Mouse (Mus musculus) 3T3-L1 (cell line): ENCODE measurements around the gene Ccne1.

ENCODE experiments used
- DNase-seq: peaks from one replicate; pipeline ENCODE4 v3.0.0-alpha.2; 2015; ENCODE audit warnings: low read depth, low spot score

The Ccne1 gene

DNA sequence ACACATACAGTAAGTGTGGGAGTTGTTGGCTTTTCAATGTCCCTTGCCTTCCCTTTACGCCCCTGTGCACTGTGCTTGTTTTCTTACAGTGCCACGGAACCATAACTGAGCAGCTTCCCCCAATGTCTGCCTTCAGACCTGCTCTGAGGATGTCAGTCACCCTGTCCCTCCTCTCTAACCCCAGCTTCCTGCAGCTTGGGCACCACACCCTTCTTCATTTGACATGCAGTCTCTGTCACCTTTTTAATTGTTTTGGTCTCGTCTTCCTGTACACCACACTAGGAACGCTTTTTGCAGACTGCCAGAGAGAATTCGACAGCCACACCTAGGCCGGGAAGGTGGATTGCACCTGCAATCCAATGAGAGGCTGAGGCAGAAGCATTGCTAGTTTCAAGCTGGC is 13.0 kb downstream of the Ccne1 start:
- no peak for DNase-seq

DNA sequence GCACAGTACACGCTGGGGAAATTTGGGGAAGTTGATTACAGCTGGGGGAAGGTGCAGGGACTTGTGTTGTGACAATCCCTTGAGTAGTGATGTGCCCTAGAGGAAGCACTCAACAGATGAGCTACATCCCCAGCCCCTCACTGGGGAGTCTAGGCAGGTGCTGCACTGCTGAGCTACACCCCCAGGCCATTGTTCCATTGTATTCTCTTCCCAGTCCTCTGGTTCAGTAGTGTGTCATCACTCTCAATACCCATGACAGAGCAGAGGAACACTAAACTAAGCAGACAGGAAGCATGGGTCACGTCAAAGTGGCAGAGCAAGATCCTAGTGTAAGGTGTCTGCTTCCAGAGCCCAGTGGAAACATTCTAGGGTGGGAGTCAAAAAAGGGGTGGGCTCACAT is 14.2 kb downstream of the Ccne1 start:
- no peak for DNase-seq

DNA sequence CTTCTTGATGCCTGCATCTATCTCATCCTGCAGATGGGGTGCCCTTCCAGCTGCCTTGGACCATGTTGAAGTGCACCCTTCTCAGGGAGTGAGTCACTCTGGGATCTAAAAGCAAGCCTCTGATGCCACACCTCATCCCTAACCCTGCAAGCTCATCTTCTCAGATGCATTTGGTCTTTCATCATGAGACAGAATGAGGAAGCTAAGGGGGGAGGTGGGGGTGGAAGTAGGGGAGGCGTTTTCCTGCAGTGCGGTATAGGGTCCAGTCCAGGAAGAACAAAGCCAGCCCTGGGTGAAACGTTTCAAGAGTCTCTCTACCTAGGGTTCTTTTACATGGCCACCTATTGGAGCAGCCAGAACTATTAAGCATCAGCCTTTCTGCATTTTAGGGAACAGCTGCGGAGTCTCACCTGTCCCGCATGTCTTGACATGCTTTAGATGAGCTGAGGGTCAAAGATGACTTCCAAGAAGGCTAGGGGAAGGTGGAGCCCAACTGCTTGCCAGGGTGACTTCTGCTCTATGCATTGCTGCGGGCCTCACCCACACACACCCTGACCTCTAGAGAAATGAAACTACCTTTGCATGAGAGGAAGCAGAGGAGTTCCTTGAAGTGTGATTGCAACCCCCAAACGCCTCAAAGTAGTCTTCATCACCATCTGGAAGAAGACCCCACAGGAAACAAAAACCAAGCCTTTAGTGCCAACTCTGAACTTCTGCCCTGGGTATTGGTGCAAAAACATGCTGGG is 17.2 kb downstream of the Ccne1 start:
- DNase-seq = no peak

DNA sequence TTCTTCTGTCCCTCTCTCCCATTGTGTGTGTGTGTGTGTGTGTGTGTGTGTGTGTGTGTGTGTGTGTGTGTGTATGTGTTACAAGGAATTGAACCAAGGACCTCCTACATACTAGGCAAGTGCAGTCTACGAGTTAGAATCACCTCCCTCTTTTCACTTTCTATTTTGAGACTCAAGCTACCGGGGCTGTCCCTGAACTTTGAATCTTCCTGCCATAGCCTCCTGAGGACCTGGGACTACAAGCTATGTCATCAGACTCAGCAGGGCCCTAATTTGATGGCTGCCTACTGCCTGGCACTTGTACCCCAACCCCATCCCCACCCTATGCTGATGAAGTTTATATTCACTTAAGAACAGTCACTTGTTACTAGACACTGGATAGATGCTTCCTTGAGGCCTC is 18.9 kb downstream of the Ccne1 start:
- DNase-seq = no peak

DNA sequence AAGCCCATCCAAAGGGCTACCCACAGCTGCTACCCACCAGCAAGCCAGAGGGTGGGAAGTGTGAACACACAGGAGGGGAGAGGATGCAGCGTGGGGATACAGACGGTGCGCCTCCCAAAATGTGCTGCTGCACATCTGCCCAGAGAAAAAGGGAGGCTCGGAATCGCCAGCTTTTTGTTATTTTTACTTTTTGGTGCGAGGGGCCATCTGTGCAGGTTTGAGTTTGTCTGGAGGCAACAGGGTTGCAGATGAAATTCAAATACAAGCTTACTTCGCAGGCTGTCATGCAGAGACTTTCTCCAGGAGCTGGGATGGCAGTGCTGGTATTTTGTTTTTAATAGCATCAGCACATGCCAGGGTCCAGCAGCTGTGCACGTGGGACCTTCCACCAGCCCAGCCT is 19.5 kb downstream of the Ccne1 start:
- no peak for DNase-seq

DNA sequence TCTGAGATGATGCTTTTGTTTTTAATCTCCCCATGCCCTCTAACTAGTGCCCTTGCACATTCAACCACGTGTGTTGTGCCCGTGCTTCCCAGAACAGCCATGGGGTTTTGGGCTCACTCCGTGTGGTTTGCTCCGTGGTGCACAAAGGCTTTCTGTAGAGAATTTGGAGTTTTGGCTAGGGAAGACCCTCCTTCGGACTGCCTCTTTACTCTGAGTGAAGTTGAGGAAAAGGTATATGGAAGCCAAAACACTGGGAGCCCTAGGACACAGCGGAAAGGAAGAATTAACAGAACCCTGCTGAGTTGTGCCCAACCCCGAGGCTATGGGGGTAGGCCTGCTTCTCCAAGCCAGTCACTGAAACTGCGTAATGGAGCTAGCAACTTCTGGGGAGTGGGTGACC is 20.9 kb downstream of the Ccne1 start:
- no peak for DNase-seq

DNA sequence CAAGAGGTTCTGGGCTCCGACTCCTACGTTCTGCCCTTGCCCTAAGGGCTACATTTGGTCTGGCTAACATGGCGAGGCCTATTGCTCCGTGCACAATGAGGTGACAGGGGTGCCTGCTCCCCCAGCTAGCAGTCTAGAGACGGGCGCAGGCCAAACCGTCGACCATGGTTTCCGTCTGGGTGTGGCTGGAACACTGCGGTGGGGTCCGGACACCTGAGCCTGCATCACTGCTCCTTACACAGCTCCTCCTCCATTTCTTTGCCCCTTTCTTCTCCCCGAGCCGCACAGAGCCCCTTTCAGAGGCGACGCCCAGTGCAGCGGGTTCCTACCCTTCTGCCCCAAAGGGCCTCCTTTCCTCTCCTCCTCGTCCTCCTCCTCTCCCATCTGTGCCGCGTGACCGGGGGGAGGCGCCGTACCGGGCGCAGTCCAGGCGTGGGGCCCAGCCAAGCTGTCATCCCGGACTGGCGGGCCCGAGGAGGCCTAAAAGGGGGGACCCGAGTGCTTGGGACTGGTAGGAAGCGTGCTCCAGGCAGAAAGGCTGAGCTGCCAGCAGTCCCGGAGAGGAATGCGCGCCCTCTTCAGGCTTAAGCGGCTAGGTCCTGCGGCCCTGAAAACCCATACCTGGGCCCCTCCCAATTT is 21.6 kb downstream of the Ccne1 start:
- DNase-seq = no peak

DNA sequence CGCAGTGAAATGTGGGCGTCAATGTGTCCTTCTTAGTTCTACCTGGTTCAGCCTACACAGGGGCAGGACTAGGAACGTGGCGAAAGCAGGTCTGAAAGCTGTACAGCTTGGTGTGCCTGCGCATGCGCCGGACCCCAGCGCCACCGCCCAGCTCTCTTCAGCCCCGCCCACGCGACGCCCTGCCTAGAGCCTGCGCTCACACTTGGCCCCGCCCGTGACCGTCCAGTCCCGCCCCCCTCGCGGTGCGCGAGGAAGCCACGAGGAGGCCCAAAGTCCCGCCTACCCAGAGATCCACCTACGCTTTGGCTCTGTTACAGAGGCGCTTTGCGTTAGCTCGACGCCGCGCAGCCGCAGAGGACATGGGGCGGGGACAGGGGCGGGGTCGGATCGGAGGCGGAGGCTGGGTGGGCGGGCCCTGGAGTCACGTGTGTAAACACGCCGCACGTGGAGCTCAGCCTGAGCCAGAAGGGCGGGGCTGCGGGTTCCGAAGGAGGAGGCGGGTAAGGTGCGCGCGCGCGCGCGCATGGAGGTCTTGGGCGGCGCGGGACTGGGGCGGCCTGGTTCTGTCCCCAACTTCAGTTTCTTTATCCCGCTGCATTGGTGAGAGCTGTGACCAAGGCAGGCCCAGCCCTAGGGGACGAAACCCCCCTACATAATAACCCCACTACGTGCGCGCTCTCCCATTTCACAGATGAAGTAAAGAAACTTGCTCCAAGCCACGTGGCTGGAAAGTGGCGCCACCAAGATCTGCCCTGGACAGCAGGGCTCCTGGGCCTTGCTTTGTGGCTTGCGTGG is 22.4 kb downstream of the Ccne1 start:
- peak; percentile 95 for DNase-seq

DNA sequence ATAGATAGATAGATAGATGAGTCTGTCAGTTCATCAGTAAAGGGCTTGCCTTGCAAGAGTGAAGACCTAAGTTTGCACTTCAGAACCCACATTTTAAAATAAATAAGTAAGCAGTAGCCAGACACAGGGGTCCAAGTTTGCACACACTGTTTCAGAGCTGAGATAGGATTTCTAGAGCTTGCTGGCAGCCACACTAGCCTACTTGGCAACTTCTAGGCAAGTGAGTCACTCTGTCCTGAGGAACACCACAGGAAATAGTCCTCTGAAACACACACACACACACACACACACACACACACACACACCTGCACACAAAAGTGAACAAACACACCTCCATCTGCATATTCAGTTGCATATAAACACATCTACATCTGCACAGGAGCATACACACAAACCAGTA is 24.4 kb downstream of the Ccne1 start:
- peak; percentile 55 for DNase-seq

DNA sequence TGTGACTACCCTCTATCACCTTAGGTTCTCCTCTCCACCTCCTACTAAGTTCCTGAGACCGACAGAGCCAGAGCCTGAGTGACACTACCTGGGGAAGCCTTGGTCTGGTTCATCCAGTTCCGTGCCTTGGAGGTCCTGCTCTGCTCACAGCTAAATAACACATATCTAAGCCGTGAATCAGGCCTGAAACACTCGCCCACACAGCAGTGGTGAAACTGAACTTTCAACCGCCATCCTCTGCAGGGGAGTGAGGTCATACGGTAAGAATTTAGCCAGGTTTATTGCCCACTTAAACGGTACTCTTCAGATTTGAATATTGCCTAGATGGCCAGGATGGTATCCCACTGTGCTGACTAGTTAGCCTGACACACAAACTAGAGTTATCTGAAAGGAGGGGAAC is 30.1 kb downstream of the Ccne1 start:
- peak; percentile 79 for DNase-seq

DNA sequence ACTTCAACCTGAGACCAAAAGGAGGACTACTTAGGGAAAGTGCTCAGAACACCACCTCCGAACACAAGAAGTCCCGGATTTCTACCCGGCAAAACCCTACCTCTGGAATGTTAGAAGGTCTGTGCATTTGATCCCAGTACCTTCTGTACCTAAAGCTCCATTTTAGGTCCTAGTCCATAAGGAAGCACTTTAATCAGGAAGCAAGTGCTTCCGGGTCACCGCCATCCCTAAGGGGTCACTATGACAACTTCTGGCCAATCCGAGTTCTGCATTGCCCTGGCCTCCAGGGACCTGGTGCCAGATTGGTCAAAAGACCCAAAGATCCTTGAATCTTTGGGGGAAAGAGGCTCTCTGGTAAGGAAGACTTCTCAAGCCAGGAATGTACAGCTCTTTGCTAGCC is 31.8 kb downstream of the Ccne1 start:
- DNase-seq = no peak

DNA sequence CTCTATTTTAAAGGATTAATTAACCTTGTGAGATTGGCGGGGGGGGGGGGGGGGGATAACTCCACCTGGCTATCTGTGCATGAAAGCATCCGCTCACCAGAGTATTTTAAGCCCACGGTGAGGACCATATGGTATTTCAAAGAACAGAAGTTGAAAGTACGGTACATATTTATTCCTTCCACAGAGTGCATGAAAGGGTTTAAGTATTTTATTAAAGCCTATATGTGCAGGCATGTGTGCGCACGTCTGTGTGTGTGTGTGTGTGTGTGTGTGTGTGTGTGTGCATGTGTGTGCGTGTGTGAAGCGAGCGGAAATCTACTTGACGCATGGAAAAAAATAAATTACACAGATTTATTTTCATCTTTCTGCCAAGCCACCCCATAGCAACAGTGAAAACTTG is 32.4 kb downstream of the Ccne1 start:
- DNase-seq = no peak

DNA sequence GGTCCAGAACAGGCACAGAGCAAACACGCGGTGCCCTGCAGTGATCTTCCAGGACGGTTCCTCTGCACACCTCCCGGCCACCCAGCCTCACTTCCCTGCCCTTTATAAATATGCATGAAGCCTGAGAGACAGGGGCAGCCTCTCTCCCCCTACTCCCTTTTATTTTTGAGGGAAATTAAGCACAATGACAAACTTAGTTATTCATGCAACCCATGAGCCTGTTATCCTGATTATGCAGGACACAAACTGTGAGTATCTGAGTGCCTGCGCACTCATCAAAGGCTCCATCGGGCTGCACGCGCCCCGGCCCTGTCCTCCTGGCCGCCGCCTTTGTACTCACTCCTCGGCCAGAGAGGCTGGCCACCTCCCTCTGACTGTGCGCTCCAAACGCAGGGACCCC is 32.8 kb downstream of the Ccne1 start:
- no peak for DNase-seq

DNA sequence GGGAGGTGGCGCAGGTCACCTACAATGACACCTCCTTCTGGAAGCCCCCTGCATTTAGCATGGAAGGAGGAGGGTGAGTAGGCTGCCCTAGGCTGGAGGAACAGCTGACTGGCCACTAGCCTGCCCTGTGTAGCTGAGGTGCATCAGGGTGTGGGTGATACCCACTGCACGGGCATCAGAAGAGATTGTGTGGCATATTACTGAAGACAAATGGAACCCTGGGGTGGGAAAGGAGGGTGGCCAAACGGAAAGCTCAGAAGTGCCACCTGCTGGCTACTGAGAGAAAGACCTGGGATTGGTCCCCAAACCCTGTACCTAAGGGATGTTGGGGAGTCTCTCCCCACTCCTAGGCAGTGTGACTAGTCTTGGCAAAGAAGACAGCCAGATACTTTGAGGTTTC is 33.6 kb downstream of the Ccne1 start:
- peak; percentile 55 for DNase-seq

DNA sequence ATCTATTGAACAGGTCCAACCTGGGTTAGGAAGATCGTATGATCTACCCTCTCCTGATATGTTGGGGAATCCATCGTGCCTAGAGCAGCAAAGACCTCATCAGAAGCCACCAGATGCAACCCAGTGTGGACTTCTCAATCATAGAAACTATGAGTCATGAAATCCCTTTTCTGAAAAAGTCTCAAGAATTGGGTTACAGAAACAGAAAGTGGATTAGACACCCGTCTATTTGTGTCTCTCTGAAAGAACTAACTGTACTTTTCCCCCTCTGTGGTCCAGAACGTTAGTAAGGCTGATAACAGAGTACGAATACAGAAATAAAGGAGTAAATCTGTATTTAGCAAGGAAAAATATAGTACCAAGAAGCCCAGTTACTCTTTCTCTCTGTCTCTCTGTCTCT is 36.3 kb downstream of the Ccne1 start:
- peak; percentile 38 for DNase-seq

DNA sequence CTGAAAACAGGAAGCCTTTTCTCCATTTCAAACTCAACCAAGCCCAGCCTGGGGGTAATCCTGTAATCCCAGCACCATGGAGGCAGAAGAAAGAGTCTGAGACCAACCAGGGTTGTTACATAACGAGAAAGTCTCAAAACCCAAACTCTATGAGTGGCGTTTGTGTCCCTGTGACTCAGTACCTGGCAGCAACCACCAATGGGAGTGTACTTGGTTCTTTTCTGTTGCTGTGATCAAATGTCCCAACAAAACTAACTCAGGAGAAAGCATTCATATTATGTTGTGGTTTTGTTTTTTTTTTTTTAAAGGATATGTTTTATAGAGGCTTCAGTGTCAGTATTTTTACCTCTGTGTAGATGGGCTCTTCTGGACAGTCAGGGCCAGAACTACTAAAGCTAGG is 36.7 kb downstream of the Ccne1 start:
- peak; percentile 55 for DNase-seq

DNA sequence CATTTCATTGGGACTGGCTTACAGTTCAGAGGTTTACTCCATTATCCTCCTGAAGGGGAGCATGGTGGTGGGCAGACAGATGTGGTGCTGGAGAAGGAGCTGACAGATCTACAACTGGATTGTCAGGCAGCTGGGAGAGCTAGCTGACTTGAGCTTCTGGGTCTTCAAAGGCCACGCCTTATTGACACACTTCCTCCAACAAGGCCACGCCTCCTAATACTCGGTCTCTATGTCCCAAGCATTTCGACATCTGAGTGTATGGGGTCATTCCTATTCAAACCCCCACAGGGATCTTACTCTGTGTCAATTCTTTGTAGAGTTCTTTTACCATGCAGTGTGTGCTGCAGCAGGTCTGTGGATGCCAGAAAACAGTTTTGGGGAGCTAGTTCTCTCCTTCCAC is 42.9 kb downstream of the Ccne1 start:
- no peak for DNase-seq

DNA sequence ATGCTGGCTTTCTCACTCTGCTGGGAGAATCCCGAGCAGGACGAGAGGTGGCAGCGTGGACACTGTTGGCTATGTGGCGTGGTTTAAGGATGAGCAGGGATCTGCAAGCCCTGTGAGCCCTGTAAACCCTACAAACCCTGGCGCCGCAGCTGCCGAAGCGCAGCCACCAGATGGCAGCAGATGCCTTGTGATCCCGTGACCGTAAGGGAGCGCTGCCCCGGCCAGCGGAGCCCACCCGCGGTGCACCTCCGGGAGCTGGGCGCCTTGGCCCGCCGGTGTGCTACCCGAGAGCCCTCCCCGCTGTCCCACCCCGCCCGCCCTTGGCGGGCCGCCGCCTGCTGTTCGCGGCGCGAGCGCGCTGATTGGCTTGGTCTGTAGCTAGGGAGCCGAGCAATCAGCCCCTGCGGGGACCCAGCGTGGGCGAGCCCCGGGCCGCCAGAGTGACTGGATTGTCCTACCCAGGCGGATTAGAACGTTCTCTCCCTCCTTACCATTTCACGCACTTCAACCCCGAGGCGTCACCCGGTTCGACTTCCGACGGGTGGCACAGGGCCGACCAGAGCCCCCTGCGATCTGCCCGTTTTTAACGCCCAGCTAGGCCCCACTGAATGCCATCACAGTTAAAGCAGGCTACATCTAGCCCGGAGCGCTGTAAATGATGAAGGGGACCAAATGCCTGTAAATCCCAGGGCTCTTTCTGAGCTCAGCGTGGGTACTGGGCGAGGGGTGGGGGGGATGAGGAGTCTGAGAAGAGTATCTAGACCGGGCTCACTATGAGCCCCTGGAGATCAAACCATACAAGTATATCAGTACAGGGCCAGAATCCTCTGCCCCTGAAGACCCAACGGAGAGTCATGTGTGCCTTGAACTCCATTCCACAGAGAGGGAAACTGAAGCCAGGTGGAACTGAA is 46.0 kb downstream of the Ccne1 start:
- peak; percentile 76 for DNase-seq

DNA sequence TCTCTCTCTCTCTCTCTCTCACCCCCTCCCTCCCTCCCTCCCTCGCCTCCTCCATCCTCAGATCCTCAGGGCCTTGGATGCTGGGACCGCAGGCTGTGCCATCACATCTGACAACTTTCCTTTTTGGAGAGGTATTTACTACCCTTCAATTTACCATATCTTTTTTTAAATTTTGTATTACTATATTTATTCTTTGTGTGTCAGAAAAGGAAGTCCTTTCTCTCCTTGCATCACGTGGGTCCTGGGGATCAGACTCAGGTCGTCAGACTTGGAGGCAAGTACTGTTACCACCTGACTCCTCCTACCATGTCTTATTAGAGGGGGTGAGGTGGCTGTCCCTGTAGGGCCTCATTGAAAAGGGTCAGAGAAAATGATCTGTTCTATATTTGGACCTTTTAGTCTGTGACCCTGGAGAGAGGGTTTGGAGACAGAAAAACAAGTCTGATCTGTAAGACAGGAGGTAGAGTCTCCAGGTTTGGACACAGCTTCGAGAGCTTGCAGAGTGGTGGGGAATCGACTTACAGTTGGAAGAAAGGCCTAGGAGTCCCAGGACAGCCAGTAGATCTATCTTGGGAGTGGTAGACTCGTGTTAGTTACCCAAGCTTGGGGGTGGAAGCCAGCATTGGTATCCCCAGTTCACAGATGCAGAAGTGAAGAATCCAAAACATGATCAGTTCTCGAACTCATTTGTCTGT is 47.6 kb downstream of the Ccne1 start:
- DNase-seq = no peak

DNA sequence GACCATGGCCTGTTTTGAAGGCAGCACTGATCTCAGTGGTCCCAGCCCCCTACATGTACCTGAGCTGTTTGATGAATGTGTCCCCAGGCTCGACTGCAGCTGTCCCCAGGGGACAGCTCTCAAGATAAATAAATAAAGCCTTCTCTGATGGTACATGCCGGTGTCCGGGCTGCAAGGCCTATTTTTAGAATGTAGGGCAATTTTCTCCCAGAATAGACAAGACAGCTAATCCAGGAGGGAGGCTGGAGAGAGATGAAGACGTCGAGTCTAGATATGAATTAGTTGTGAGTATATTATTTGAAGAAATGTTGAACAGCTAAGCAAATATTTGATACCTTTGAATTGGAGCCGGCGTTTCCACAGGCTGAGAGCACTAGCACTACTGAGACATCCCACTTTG is 48.2 kb downstream of the Ccne1 start:
- no peak for DNase-seq

DNA sequence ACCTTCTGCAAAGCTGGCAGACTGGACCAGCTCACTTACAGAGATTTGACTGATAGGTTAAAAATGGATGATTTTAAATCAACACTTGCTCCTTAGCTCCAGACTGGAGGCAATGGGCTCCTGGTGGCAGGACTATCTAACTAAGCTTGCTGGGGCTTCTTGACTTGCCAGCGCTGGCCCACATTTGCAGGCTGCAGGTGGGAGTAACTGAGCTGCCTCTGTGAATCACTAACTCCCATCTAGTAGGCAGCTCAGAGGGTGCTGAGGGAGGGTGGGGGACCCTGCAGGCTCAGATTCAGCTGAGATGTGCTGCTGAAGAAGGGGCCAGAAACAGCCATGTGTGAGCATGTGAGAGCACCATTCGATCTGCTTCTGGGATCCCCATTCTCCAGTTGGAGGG is 51.3 kb downstream of the Ccne1 start:
- no peak for DNase-seq
